Mouse (Mus musculus): ENCODE results near the gene Snw1.

Snw1 gene

DNA sequence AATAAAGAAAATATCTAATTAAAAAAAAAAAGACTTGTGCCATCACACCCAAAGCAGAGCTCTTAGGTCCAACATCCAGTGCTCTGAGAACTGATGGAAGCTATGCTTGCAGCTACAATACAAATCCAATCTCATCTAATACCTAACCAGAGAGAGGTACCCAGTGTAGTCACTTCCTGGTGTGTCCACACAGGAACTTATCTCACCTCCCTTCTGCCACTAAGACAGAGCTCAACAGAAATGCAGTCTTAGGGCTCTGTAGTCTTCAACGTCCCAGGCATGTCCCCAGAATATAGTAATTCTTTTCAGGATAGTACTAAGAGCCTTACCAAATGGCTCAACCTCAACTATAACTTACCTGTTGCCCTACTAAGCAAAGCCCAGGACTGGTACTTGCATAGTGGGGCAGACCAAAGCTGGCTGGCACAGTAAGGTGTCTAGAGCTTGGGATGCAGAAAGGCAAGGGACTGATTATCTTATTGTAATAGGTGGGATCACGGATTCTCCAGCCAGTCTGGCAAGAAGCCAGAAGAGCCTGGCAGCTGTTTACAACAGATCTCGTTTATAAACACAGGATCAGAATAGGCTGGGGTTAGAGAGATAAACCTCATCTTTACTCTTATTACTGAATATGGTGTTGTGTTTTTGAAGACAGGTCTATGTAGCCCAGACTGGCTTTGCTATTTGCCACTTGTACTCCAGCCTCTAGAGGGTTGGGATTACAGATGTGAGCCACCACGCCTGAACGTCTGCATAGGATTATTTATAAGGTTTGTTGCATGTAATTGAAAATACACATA, 50.2 kb downstream of the Snw1 start:
- DNase-seq (ENCODE audit: low spot score): no peak

GRCm38 (mm10) chr12:87419974-87420485, 52.0 kb downstream of the Snw1 start:
- DNase-seq (ENCODE audit: low spot score): no peak

DNA sequence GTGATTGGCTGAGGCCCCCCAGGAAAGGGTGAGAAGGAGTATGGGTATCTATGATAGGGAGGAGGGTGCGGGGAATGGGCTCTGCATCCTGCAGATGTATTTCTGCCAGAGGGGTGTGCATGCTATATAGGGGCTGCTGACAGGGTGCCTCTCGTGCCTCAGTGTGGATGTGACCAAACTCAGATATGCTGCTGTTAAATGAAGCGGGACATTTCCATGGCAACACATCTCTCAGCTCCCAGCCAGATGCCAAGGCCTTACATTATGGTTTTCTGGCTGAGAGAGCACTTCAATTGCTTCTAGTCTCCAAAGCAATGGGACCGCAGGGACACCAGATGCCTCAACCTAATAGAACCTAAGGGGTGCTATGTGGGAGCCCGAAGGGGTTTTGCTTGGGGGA, 53.2 kb downstream of the Snw1 start:
- DNase-seq (ENCODE audit: low spot score): no peak

GRCm38 (mm10) chr12:87416690-87417089, 55.4 kb downstream of the Snw1 start:
- DNase-seq (ENCODE audit: low spot score): no peak

- DNase-seq (ENCODE audit: low spot score): no peak
These were observed 56.7 kb downstream of the Snw1 start for GRCm38 (mm10) chr12:87415358-87415757.

GRCm38 (mm10) chr12:87413179-87413790, 58.8 kb downstream of the Snw1 start:
- peak; percentile 55 for DNase-seq (ENCODE audit: low spot score)

- no peak for DNase-seq (ENCODE audit: low spot score)
These were observed 61.1 kb downstream of the Snw1 start for GRCm38 (mm10) chr12:87410999-87411398.

DNA sequence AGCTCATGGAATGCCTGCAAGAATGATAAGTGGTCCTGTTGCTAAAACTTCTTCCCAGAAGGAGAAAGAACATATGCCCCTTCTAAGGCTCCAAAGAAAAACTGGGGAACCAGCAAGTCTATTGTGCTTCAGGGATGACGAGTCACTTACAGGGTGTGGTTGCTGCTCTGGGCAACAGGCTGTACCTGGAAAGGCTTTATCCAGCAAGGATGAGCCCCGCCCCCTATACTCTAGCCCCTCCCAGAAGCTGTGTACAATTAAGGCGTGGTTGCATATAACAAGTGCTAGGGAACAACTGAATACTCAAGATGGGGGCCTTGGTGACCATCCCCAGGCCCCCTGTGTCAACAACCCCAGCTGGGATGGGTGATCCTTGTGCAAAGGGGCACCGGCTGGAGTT, 63.0 kb downstream of the Snw1 start:
- no peak for DNase-seq (ENCODE audit: low spot score)

GRCm38 (mm10) chr12:87407869-87408605, 64.0 kb downstream of the Snw1 start:
- DNase-seq (ENCODE audit: low spot score): no peak

- no peak for DNase-seq (ENCODE audit: low spot score)
These were observed 66.4 kb downstream of the Snw1 start for GRCm38 (mm10) chr12:87405721-87406120.

DNA sequence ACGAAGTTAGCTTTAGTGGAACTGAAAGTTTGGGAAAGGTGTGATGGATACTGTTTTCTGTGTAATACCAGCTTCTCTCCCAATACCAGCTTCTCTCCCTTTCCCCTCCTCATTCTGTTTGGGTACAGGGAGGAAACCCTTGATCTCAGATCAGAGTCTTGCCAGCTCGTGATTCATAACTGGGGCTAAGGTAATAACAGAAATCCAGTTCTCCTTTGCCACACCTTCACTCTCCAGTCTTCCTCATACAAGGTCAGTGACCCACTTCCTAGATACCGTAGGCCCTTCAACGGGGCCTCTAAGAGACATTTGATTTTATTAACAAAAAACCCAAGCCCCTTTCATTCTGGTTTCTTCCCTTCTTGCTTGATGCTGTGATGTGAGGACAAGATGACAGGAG, 66.9 kb downstream of the Snw1 start:
- DNase-seq (ENCODE audit: low spot score): no peak

GRCm38 (mm10) chr12:87401883-87402282, 70.2 kb downstream of the Snw1 start:
- DNase-seq (ENCODE audit: low spot score): no peak

DNA sequence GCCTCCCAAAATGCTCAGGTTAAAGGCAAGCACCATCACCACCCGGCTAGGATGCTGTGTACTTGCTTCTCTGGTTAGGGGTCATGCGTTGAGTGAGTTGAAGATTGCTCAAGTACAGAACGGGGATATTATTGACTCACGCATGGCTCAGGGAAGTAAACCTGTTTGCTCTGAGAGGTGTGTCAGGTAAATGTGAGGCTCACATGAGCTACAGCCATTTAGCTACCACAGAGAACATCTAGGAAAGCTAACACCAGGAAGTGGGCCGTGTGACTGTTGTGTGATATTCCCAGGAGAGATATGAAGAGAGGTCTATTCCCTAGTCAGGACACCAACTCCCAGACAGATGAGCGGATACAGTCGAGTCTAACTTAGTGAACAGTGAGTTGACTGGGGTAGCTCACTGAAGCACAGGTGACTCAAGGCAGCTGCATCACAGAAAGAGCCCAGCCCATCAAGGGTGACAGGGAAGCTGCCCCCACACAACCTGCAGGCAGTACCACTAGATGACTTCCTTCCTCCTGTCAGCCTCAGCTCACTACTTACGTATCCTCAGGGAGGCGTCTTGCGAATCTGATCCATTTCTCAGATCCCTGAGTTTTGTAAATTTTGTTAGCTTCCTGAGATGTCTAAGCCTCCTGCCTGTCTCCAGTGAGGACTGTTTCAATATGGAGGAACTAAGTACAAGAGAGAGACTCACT, 72.8 kb downstream of the Snw1 start:
- no peak for DNase-seq (ENCODE audit: low spot score)

Measured in layer of hippocampus, adult 9-10 months (tissue).